Mouse (Mus musculus): ENCODE results near the gene Tjp1. TPM values are rescaled to one million over a fixed set of nuclear protein-coding genes. Genes with fewer than 3 reads are reported as not detected.

The Tjp1 gene
- total and polyA plus RNA-seq, 2 experiments from 2014 or later: 15.8 to 64.4 TPM

- no peak for DNase-seq
- 84% methylated on average over 8 of the region's 8 CpGs for WGBS
- Histone ChIP-seq H3K9me3 (ENCODE audit: low read length) (no peaks in the 10 kb centered on the region), H3K27me3 (ENCODE audit: insufficient read depth, low read length) (no peaks in the 10 kb centered on the region), H3K4me2 (ENCODE audit: low read depth) (no peak overlapping the region), H3K36me3 (ENCODE audit: insufficient read depth) (no peaks in the 10 kb centered on the region), H3K4me3 (ENCODE audit: low read depth, low read length) (no peak overlapping the region), H3K27ac (ENCODE audit: low read depth, low read length) (no peak overlapping the region), H3K4me1 (ENCODE audit: insufficient read depth) (no peaks in the 10 kb centered on the region), H3K9ac (no peak overlapping the region)
- no peak for ATAC-seq
- no peak for TF ChIP-seq CTCF (IDR thresholded peaks at IDR 0.05; ENCODE audit: low read depth)
These were observed 59.4 kb downstream of the Tjp1 start for GRCm38 (mm10) chr7:65468191-65468590.

- no peaks in the 10 kb centered on the region for H3K9me3 ChIP-seq (ENCODE audit: low read length)
- H3K27ac ChIP-seq (ENCODE audit: low read depth, low read length): no peak overlapping the region
- DNase-seq: no peak
- TF ChIP-seq CTCF (IDR thresholded peaks at IDR 0.05; ENCODE audit: low read depth): no peak
- 85% methylated on average over 4 of the region's 4 CpGs for WGBS
- H3K4me1 ChIP-seq (ENCODE audit: insufficient read depth): no peaks in the 10 kb centered on the region
- H3K4me3 ChIP-seq (ENCODE audit: low read depth, low read length): no peak overlapping the region
- H3K9ac ChIP-seq: no peak overlapping the region
- no peaks in the 10 kb centered on the region for H3K27me3 ChIP-seq (ENCODE audit: insufficient read depth, low read length)
- H3K36me3 ChIP-seq (ENCODE audit: insufficient read depth): no peaks in the 10 kb centered on the region
- H3K4me2 ChIP-seq (ENCODE audit: low read depth): no peak overlapping the region
- ATAC-seq: no peak
These were observed 60.1 kb downstream of the Tjp1 start for GRCm38 (mm10) chr7:65467306-65468021.

GRCm38 (mm10) chr7:65466137-65466536 is 61.4 kb downstream of the Tjp1 start:
- Histone ChIP-seq H3K4me1 (ENCODE audit: insufficient read depth) (no peaks in the 10 kb centered on the region), H3K9ac (no peak overlapping the region), H3K4me3 (ENCODE audit: low read depth, low read length) (no peak overlapping the region), H3K27me3 (ENCODE audit: insufficient read depth, low read length) (no peaks in the 10 kb centered on the region), H3K36me3 (ENCODE audit: insufficient read depth) (no peaks in the 10 kb centered on the region), H3K27ac (ENCODE audit: low read depth, low read length) (no peak overlapping the region), H3K9me3 (ENCODE audit: low read length) (no peaks in the 10 kb centered on the region), H3K4me2 (ENCODE audit: low read depth) (no peak overlapping the region)
- ATAC-seq: no peak
- no peak for DNase-seq
- WGBS: 50% methylated on average over 11 of the region's 11 CpGs
- TF ChIP-seq CTCF (IDR thresholded peaks at IDR 0.05; ENCODE audit: low read depth): no peak

GRCm38 (mm10) chr7:65464518-65465037 is 63.0 kb downstream of the Tjp1 start:
- Histone ChIP-seq H3K27ac (ENCODE audit: low read depth, low read length) (no peak overlapping the region), H3K9ac (no peak overlapping the region), H3K36me3 (ENCODE audit: insufficient read depth) (no peaks in the 10 kb centered on the region), H3K9me3 (ENCODE audit: low read length) (no peaks in the 10 kb centered on the region), H3K4me3 (ENCODE audit: low read depth, low read length) (no peak overlapping the region), H3K4me1 (ENCODE audit: insufficient read depth) (no peaks in the 10 kb centered on the region), H3K4me2 (ENCODE audit: low read depth) (no peak overlapping the region), H3K27me3 (ENCODE audit: insufficient read depth, low read length) (no peaks in the 10 kb centered on the region)
- TF ChIP-seq CTCF (IDR thresholded peaks at IDR 0.05; ENCODE audit: low read depth): no peak
- no peak for ATAC-seq
- DNase-seq: no peak
- 81% methylated on average over 3 of the region's 3 CpGs for WGBS

GRCm38 (mm10) chr7:65463438-65463837 is 64.1 kb downstream of the Tjp1 start:
- H3K4me3 ChIP-seq (ENCODE audit: low read depth, low read length): no peak overlapping the region
- H3K27me3 ChIP-seq (ENCODE audit: insufficient read depth, low read length): no peaks in the 10 kb centered on the region
- no peak for DNase-seq
- ATAC-seq: no peak
- H3K9me3 ChIP-seq (ENCODE audit: low read length): no peaks in the 10 kb centered on the region
- no peak overlapping the region for H3K9ac ChIP-seq
- no peaks in the 10 kb centered on the region for H3K4me1 ChIP-seq (ENCODE audit: insufficient read depth)
- no peak for TF ChIP-seq CTCF (IDR thresholded peaks at IDR 0.05; ENCODE audit: low read depth)
- no peak overlapping the region for H3K4me2 ChIP-seq (ENCODE audit: low read depth)
- no peak overlapping the region for H3K27ac ChIP-seq (ENCODE audit: low read depth, low read length)
- 89% methylated on average over 4 of the region's 4 CpGs for WGBS
- H3K36me3 ChIP-seq (ENCODE audit: insufficient read depth): no peaks in the 10 kb centered on the region

- ATAC-seq (no peak), DNase-seq (no peak)
- no peak overlapping the region for H3K9ac ChIP-seq
- WGBS: 78% methylated on average over 1 of the region's 1 CpGs
- no peak overlapping the region for H3K27ac ChIP-seq (ENCODE audit: low read depth, low read length)
- no peaks in the 10 kb centered on the region for H3K36me3 ChIP-seq (ENCODE audit: insufficient read depth)
- H3K27me3 ChIP-seq (ENCODE audit: insufficient read depth, low read length): no peaks in the 10 kb centered on the region
- H3K4me1 ChIP-seq (ENCODE audit: insufficient read depth): no peaks in the 10 kb centered on the region
- TF ChIP-seq CTCF (IDR thresholded peaks at IDR 0.05; ENCODE audit: low read depth): no peak
- no peak overlapping the region for H3K4me3 ChIP-seq (ENCODE audit: low read depth, low read length)
- H3K4me2 ChIP-seq (ENCODE audit: low read depth): no peak overlapping the region
- no peaks in the 10 kb centered on the region for H3K9me3 ChIP-seq (ENCODE audit: low read length)
These were observed 66.2 kb downstream of the Tjp1 start for GRCm38 (mm10) chr7:65461412-65461811.

GRCm38 (mm10) chr7:65460196-65460595 is 67.4 kb downstream of the Tjp1 start:
- DNase-seq (no peak), ATAC-seq (no peak)
- Histone ChIP-seq H3K9ac (no peak overlapping the region), H3K27me3 (ENCODE audit: insufficient read depth, low read length) (no peaks in the 10 kb centered on the region), H3K4me1 (ENCODE audit: insufficient read depth) (no peaks in the 10 kb centered on the region), H3K4me2 (ENCODE audit: low read depth) (no peak overlapping the region), H3K9me3 (ENCODE audit: low read length) (no peaks in the 10 kb centered on the region), H3K36me3 (ENCODE audit: insufficient read depth) (no peaks in the 10 kb centered on the region), H3K27ac (ENCODE audit: low read depth, low read length) (no peak overlapping the region), H3K4me3 (ENCODE audit: low read depth, low read length) (no peak overlapping the region)
- WGBS: 90% methylated on average over 3 of the region's 3 CpGs
- TF ChIP-seq CTCF (IDR thresholded peaks at IDR 0.05; ENCODE audit: low read depth): no peak

Measured in forebrain, postnatal 0 days (tissue).